Mouse (Mus musculus): ENCODE measurements around the gene Dnase2a.

GRCm38 (mm10) chr8:84912391-84912790 lies 4.0 kb downstream of the Dnase2a start:
- TF ChIP-seq CTCF (IDR thresholded peaks at IDR 0.05; ENCODE audit: extremely low read depth, insufficient read depth, insufficient read length, insufficient replicate concordance) (no peak), POLR2A (IDR thresholded peaks at IDR 0.05; ENCODE audit: low read depth, low read length) (no peak)

Measured in spleen, adult 2 months (tissue).